Mouse (Mus musculus): Measurements from ENCODE around the gene Gas2l1. TPM values are rescaled to one million over a fixed set of nuclear protein-coding genes. Genes with fewer than 3 reads are reported as not detected.

Gene Gas2l1
- polyA plus RNA-seq (2012; ENCODE audit: low replicate concordance), result 13.4 and 30.5 TPM in 2 replicates

DNA sequence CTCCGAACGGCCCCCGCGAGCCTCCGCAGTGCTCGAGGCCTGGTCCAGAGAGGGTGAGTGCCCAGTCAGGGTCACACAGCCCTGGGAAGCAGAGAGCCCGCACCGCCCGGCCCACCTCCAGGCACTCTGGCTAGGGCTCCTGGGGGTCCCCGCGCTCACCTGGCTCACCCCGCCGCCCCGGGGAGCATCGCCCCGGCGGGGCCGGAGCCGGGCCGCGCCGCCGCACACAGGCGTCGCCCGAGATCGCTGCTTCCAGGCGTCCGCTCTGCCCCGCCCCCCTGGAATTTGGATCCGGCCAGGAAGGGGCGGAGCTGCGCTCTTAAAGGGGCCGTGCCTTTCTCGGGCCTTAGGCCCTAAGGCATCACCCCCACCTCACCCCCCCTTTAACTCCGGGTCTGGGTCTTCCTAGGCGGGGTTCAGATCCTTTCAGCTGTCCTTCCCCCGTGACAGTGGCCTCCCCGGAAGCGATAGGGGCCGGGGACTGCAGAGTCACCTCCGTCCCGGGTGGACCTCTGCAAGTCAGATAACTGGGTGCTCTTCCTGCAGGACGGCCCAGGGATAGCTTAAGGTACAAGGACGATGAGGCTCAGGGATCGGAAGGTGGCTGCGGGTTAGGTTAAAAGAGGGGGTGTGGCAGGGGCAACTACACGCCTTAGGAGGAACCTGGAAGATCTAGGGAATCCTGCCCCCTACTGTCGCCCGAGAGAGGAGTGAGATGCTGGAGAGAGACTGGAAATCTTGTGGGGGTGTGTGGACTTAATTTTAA is at the start of gene Gas2l1:
TSS of gene Gas2l1 (minus strand) at position 272 of the 766 bp plus-strand sequence.

DNA sequence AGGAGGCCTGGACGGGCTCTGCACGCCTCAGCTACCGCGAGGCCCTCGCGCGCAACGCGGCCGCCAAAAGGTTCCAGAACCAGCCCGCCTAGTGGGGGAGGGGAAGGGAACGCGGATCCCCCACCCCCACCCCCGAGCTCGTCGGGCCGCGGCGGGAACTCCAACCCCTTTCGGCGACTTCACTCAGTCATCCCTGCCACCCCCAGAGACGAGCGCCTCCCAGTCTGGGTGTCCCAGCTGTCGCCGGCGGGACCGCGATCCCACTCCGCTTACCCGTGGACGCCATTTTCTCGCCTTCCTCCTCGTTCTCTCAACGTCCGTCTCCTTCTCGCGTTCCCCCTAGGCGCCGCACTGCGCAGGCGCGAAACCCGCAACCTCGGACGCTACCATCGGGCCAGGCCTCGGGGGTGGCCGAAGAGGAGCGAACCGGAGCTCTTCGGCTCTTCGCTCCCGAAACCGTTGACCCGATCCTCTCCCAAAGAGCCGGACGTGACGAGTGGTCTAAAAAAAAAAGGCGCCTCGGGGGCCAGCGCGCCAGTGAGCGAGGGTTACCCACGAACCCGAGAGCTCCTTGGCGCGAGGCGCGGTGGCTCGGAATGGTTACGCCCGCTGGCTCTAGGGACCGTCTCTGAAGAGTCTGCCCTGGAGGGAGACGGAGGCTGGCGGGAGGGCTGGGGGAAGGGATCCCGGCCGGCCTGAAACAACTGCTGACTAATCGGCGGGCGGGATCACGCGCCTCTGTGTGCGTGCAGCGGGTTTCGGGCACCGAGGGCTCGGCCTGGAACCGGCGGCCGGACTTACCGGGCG is 33.8 kb upstream of the Gas2l1 start, which contains the start of the genes Rhbdd3 and Ewsr1:
TSS of gene Rhbdd3 (plus strand) at position 191 of the 807 bp plus-strand sequence.
TSS of gene Ewsr1 (minus strand) at position 531 of the 807 bp plus-strand sequence.

DNA sequence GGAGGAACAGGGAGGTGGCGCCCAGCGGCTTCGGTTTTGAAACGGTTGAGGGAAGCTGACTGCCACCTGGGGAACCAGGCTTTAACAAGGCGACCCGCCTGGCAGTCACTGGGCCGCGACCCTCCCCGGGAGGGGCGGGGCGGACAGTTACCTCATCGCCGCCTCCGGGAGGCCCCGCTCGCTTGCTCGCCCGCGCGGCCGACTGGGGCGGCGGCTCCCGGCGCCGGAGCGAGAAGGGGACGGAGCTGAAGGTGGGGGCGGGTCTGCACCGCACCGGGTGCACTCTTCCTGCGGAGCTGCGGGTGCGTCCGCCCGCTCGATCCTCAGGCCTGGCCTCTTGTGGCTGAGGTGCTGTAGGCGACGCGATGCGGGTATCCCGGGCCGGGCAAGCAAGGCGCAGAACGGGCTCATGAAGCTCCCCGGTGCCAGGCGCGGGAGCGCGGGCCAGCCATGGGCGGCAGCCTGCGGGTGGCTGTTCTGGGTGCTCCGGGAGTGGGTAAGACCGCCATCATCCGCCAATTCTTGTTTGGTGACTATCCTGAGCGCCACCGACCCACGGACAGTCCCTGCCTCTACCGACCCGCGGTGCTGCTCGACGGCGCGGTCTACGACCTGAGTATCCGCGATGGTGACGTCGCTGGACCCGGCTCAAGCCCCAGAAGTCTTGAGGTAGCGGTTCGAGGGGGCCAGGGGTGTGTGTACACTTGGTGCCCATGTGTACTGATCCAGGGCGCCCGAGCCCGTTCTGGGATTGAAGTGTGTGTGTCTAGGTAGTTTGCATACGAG is 7.1 kb downstream of the Gas2l1 start, which contains the start of gene Rasl10a:
TSS of gene Rasl10a (plus strand) at position 273 of the 786 bp plus-strand sequence.

Other genes starting within 250 kb of the Gas2l1 start
- gene Nf2, start 215.8 kb downstream of the Gas2l1 start, polyA plus RNA-seq (2012; ENCODE audit: low replicate concordance), result 32.0 and 79.3 TPM in 2 replicates
- 5.7 and 19.6 TPM in 2 replicates for gene Nipsnap1, start 191.4 kb downstream of the Gas2l1 start, polyA plus RNA-seq (2012; ENCODE audit: low replicate concordance)
- gene Thoc5, start 170.0 kb downstream of the Gas2l1 start, polyA plus RNA-seq (2012; ENCODE audit: low replicate concordance), result 3.2 and 5.9 TPM in 2 replicates
- 1.3 and 1.5 TPM in 2 replicates for gene Nefh, start 117.3 kb downstream of the Gas2l1 start, polyA plus RNA-seq (2012; ENCODE audit: low replicate concordance)
- gene Ap1b1, start 78.5 kb downstream of the Gas2l1 start, polyA plus RNA-seq (2012; ENCODE audit: low replicate concordance), result 26.9 and 62.0 TPM in 2 replicates
- 0.39 and 0.66 TPM in 2 replicates for gene Rasl10a, start 7.2 kb downstream of the Gas2l1 start, polyA plus RNA-seq (2012; ENCODE audit: low replicate concordance)
- gene Rhbdd3, start 33.6 kb upstream of the Gas2l1 start, polyA plus RNA-seq (2012; ENCODE audit: low replicate concordance), result 14.5 and 15.6 TPM in 2 replicates
- 564 and 719 TPM in 2 replicates for gene Ewsr1, start 33.9 kb upstream of the Gas2l1 start, polyA plus RNA-seq (2012; ENCODE audit: low replicate concordance)
- gene Emid1, start 86.9 kb upstream of the Gas2l1 start, polyA plus RNA-seq (2012; ENCODE audit: low replicate concordance), result 25.0 and 51.2 TPM in 2 replicates
- gene Kremen1, start 196.2 kb upstream of the Gas2l1 start, polyA plus RNA-seq (2012; ENCODE audit: low replicate concordance), result 14.8 and 23.8 TPM in 2 replicates

All from hematopoietic multipotent progenitor cell, adult 10-12 weeks (in vitro differentiated cells).